ENCODE assay signal across 8 mouse cellular contexts in genomic region chr1:136141176-136141950, GRCm38 (mm10). TPM values are rescaled to one million over a fixed set of nuclear protein-coding genes. Genes with fewer than 3 reads are reported as not detected.
DNase-seq lines count a peak whose midpoint lies in the region; ATAC-seq and TF ChIP-seq lines count a peak whose summit lies in the region.

No protein-coding gene starts in this region.

- no peaks in the 10 kb centered on the region for H3K36me3 ChIP-seq in heart, embryonic 13.5 days
- H3K36me3 ChIP-seq in G1E (replicated peaks) = peaks cover 61% of the 10 kb centered on the region
- H3K36me3 ChIP-seq in forebrain, embryonic 13.5 days (ENCODE audit: poor library complexity, severe bottlenecking) = peaks cover 22% of the 10 kb centered on the region
- H3K36me3 ChIP-seq in intestine, embryonic 15.5 days = no peaks in the 10 kb centered on the region

- intact Hi-C loops in heart, postnatal 25 days (cut with DNase I) = no loop called here

- TF ChIP-seq CTCF in G1E (IDR thresholded peaks at IDR 0.05; ENCODE audit: low read depth, low read length) = no peak

- no peaks in the 10 kb centered on the region for H3K9me3 ChIP-seq in heart, embryonic 13.5 days
- no peaks in the 10 kb centered on the region for H3K9me3 ChIP-seq in G1E (replicated peaks)
- H3K9me3 ChIP-seq in forebrain, embryonic 13.5 days (replicated peaks) = no peaks in the 10 kb centered on the region
- no peaks in the 10 kb centered on the region for H3K9me3 ChIP-seq in intestine, embryonic 15.5 days

- H3K9ac ChIP-seq in heart, embryonic 13.5 days = peak overlapping the region; percentile 13; the same call in 1 of the 2 replicates
- H3K9ac ChIP-seq in forebrain, embryonic 13.5 days = no peak overlapping the region
- H3K9ac ChIP-seq in intestine, embryonic 15.5 days = no peak overlapping the region

- H3K4me1 ChIP-seq in heart, embryonic 13.5 days = peaks cover 67% of the 10 kb centered on the region
- H3K4me1 ChIP-seq in G1E (ENCODE audit: insufficient read depth, low read depth, low read length) = peaks cover 75% of the 10 kb centered on the region
- peaks cover 80% of the 10 kb centered on the region for H3K4me1 ChIP-seq in forebrain, embryonic 13.5 days
- H3K4me1 ChIP-seq in intestine, embryonic 15.5 days (replicated peaks) = peaks cover 54% of the 10 kb centered on the region

- no peak overlapping the region for H3K4me2 ChIP-seq in heart, embryonic 13.5 days
- peak overlapping the region; percentile 28; the same call in 1 of the 2 replicates for H3K4me2 ChIP-seq in forebrain, embryonic 13.5 days
- no peak overlapping the region for H3K4me2 ChIP-seq in intestine, embryonic 15.5 days (replicated peaks)

- no peak overlapping the region for H3K4me3 ChIP-seq in heart, embryonic 13.5 days
- peak overlapping the region; percentile 34; the same call in 1 of the 2 replicates for H3K4me3 ChIP-seq in G1E (ENCODE audit: low read depth, low read length)
- no peak overlapping the region for H3K4me3 ChIP-seq in forebrain, embryonic 13.5 days
- H3K4me3 ChIP-seq in intestine, embryonic 15.5 days (replicated peaks) = no peak overlapping the region

- no peaks in the 10 kb centered on the region for H3K27me3 ChIP-seq in heart, embryonic 13.5 days (replicated peaks)
- H3K27me3 ChIP-seq in G1E (ENCODE audit: insufficient read depth, low read length) = no peaks in the 10 kb centered on the region
- no peaks in the 10 kb centered on the region for H3K27me3 ChIP-seq in forebrain, embryonic 13.5 days
- no peaks in the 10 kb centered on the region for H3K27me3 ChIP-seq in intestine, embryonic 15.5 days (replicated peaks)

- DNase-seq in heart, postnatal 25 days (ENCODE audit: low spot score) = no peak
- DNase-seq in G1E (ENCODE audit: low spot score) = no peak
- DNase-seq in lung, postnatal 4 days = peak; percentile 49 to 51
- no peak for DNase-seq in gastrocnemius, postnatal 4 days (ENCODE audit: low spot score in 2 of 2)
- no peak for DNase-seq in retina, embryonic 14.5 days (ENCODE audit: low spot score)

- 76% methylated on average over 11 of the region's 11 CpGs for WGBS in heart, embryonic 13.5 days
- 88% methylated on average over 11 of the region's 11 CpGs for WGBS in forebrain, embryonic 13.5 days
- WGBS in intestine, embryonic 15.5 days = 82% methylated on average over 11 of the region's 11 CpGs

- H3K27ac ChIP-seq in heart, embryonic 13.5 days (replicated peaks) = no peak overlapping the region
- peak overlapping the region; percentile 76; the same call in 1 of the 2 replicates for H3K27ac ChIP-seq in forebrain, embryonic 13.5 days
- no peak overlapping the region for H3K27ac ChIP-seq in intestine, embryonic 15.5 days

- no peak for ATAC-seq in heart, embryonic 13.5 days (ENCODE audit: extremely low read depth, insufficient number of reproducible peaks, low FRiP score, low TSS enrichment)
- peak; percentile 17 for ATAC-seq in G1E (ENCODE audit: extremely low read depth, insufficient number of reproducible peaks, low FRiP score, poor library complexity, severe bottlenecking)
- no peak for ATAC-seq in forebrain, embryonic 13.5 days
- no peak for ATAC-seq in intestine, embryonic 15.5 days

RNA-seq across cellular contexts. Expression of gene Kif21b, which starts 10.2 kb away (rescaled TPM):
- 1.5 and 1.7 TPM in 2 replicates for polyA plus RNA-seq in heart, embryonic 13.5 days (2015; fragmentation: Nextera tagmentation; extraction: Ambion mirVana)
- total RNA-seq in heart, postnatal 25 days (2021) = under 1 TPM; 0.75 TPM
- total RNA-seq in G1E (2014; fragmentation: Nextera tagmentation) (46.2 and 51.9 TPM in 2 replicates), G1E (2017) (11.3 and 13.2 TPM in 2 replicates)
- 32.5 and 36.7 TPM in 2 replicates for polyA plus RNA-seq in G1E (2012)
- polyA plus RNA-seq in forebrain, embryonic 13.5 days (2015; fragmentation: Nextera tagmentation; extraction: Ambion mirVana) = 43.4 and 45.5 TPM in 2 replicates
- total RNA-seq in gastrocnemius, postnatal 4 days (2021) = 1 to 10 TPM; 1.9 TPM
- 4.1 and 5.9 TPM in 2 replicates for polyA plus RNA-seq in intestine, embryonic 15.5 days (2015; fragmentation: Nextera tagmentation; extraction: Ambion mirVana)

Comparison
In these comparisons a context has a peak if more than half of its experiments do, and no peak if none do; other contexts are left out.
1. DNase-seq: peak in lung, postnatal 4 days (2 of 2); none in heart, postnatal 25 days (single experiment), G1E (single experiment), gastrocnemius, postnatal 4 days (0 of 2) and retina, embryonic 14.5 days (single experiment).